Mouse (Mus musculus): Measurements from ENCODE around the gene Rmnd5b. TPM values are rescaled to one million over a fixed set of nuclear protein-coding genes. Genes with fewer than 3 reads are reported as not detected.
"Not testable (repeated sequence)": the region's sequence is repeated elsewhere in the genome, so short reads cannot be mapped to it uniquely, and the experiment has no call there.

Gene Rmnd5b
- polyA plus RNA-seq, 1 experiment from 2014 or later = 45.6 TPM

GRCm38 (mm10) chr11:51646751-51647667 is 11.3 kb upstream of the Rmnd5b start:
- 77% methylated on average over 15 of the region's 15 CpGs for WGBS
- H3K27ac ChIP-seq = peak overlapping the region; percentile 78
- H3K4me1 ChIP-seq (replicated peaks) = peaks cover 70% of the 10 kb centered on the region
- peaks cover 39% of the 10 kb centered on the region for H3K36me3 ChIP-seq
- 0 out of 2 replicates have a peak, but pooled peaks cover 2% of the 10 kb centered on the region for H3K9me3 ChIP-seq
- no peak overlapping the region for H3K4me3 ChIP-seq
- DNase-seq (ENCODE audit: low spot score) = no peak
- peaks cover 36% of the 10 kb centered on the region for H3K27me3 ChIP-seq (ENCODE audit: insufficient read depth, poor library complexity, severe bottlenecking)

GRCm38 (mm10) chr11:51646245-51646644 is 10.5 kb upstream of the Rmnd5b start:
- H3K36me3 ChIP-seq = peaks cover 39% of the 10 kb centered on the region
- H3K4me3 ChIP-seq = no peak overlapping the region
- H3K4me1 ChIP-seq (replicated peaks) = peaks cover 69% of the 10 kb centered on the region
- 87% methylated on average over 7 of the region's 7 CpGs for WGBS
- DNase-seq (ENCODE audit: low spot score) = no peak
- peaks cover 29% of the 10 kb centered on the region for H3K27me3 ChIP-seq (ENCODE audit: insufficient read depth, poor library complexity, severe bottlenecking)
- peak overlapping the region; percentile 78 for H3K27ac ChIP-seq
- no peaks in the 10 kb centered on the region for H3K9me3 ChIP-seq

- no peak for DNase-seq (ENCODE audit: low spot score)
- Histone ChIP-seq H3K27ac (0 out of 2 replicates have a peak overlapping the region, but pooled peaks have one; percentile 31), H3K4me3 (no peak overlapping the region), H3K36me3 (peaks cover 39% of the 10 kb centered on the region), H3K27me3 (ENCODE audit: insufficient read depth, poor library complexity, severe bottlenecking) (peaks cover 19% of the 10 kb centered on the region), H3K4me1 (replicated peaks) (peaks cover 59% of the 10 kb centered on the region), H3K9me3 (no peaks in the 10 kb centered on the region)
- WGBS = 89% methylated on average over 13 of the region's 13 CpGs
These were observed 9.6 kb upstream of the Rmnd5b start for GRCm38 (mm10) chr11:51645293-51645692.

GRCm38 (mm10) chr11:51644217-51644616 is 8.5 kb upstream of the Rmnd5b start:
- Histone ChIP-seq H3K9me3 (no peaks in the 10 kb centered on the region), H3K27me3 (ENCODE audit: insufficient read depth, poor library complexity, severe bottlenecking) (peaks cover 10% of the 10 kb centered on the region), H3K36me3 (peaks cover 39% of the 10 kb centered on the region), H3K27ac (no peak overlapping the region), H3K4me1 (replicated peaks) (peaks cover 49% of the 10 kb centered on the region), H3K4me3 (no peak overlapping the region)
- DNase-seq (ENCODE audit: low spot score) = no peak
- 65% methylated on average over 16 of the region's 16 CpGs for WGBS

GRCm38 (mm10) chr11:51643761-51644160 is 8.1 kb upstream of the Rmnd5b start:
- H3K36me3 ChIP-seq = peaks cover 39% of the 10 kb centered on the region
- H3K27me3 ChIP-seq (ENCODE audit: insufficient read depth, poor library complexity, severe bottlenecking) = peaks cover 10% of the 10 kb centered on the region
- H3K4me1 ChIP-seq (replicated peaks) = peaks cover 44% of the 10 kb centered on the region
- WGBS = 44% methylated on average over 15 of the region's 15 CpGs
- H3K9me3 ChIP-seq = no peaks in the 10 kb centered on the region
- no peak for DNase-seq (ENCODE audit: low spot score)
- H3K27ac ChIP-seq = no peak overlapping the region
- no peak overlapping the region for H3K4me3 ChIP-seq

GRCm38 (mm10) chr11:51643202-51643601 is 7.5 kb upstream of the Rmnd5b start:
- Histone ChIP-seq H3K27me3 (ENCODE audit: insufficient read depth, poor library complexity, severe bottlenecking) (peaks cover 10% of the 10 kb centered on the region), H3K4me1 (replicated peaks) (peaks cover 40% of the 10 kb centered on the region), H3K9me3 (no peaks in the 10 kb centered on the region), H3K27ac (no peak overlapping the region), H3K4me3 (no peak overlapping the region), H3K36me3 (peaks cover 39% of the 10 kb centered on the region)
- DNase-seq (ENCODE audit: low spot score) = no peak
- WGBS = 76% methylated on average over 9 of the region's 9 CpGs

- Histone ChIP-seq H3K27me3 (ENCODE audit: insufficient read depth, poor library complexity, severe bottlenecking) (peaks cover 10% of the 10 kb centered on the region), H3K4me1 (replicated peaks) (peaks cover 34% of the 10 kb centered on the region), H3K27ac (no peak overlapping the region), H3K4me3 (no peak overlapping the region), H3K9me3 (no peaks in the 10 kb centered on the region), H3K36me3 (peaks cover 35% of the 10 kb centered on the region)
- WGBS = 85% methylated on average over 7 of the region's 7 CpGs
- DNase-seq (ENCODE audit: low spot score) = no peak
These were observed 5.1 kb upstream of the Rmnd5b start for GRCm38 (mm10) chr11:51640748-51641147.

- 70% methylated on average over 5 of the region's 5 CpGs for WGBS
- Histone ChIP-seq H3K27ac (peak overlapping the region; percentile 42; the same call in 1 of the 2 replicates), H3K4me1 (replicated peaks) (peaks cover 38% of the 10 kb centered on the region), H3K9me3 (no peaks in the 10 kb centered on the region), H3K27me3 (ENCODE audit: insufficient read depth, poor library complexity, severe bottlenecking) (no peaks in the 10 kb centered on the region), H3K36me3 (peaks cover 12% of the 10 kb centered on the region), H3K4me3 (no peak overlapping the region)
- no peak for DNase-seq (ENCODE audit: low spot score)
These were observed 2.8 kb upstream of the Rmnd5b start for GRCm38 (mm10) chr11:51638497-51638896.

- DNase-seq (ENCODE audit: low spot score) = peak; percentile 74
- H3K36me3 ChIP-seq = peaks cover 7% of the 10 kb centered on the region
- no peaks in the 10 kb centered on the region for H3K27me3 ChIP-seq (ENCODE audit: insufficient read depth, poor library complexity, severe bottlenecking)
- H3K9me3 ChIP-seq = no peaks in the 10 kb centered on the region
- peak overlapping the region; percentile 42; the same call in 1 of the 2 replicates for H3K27ac ChIP-seq
- H3K4me1 ChIP-seq (replicated peaks) = peaks cover 34% of the 10 kb centered on the region
- WGBS = 3% methylated on average over 17 of the region's 17 CpGs
- peak overlapping the region; percentile 18 for H3K4me3 ChIP-seq
These were observed 2.3 kb upstream of the Rmnd5b start for GRCm38 (mm10) chr11:51637971-51638414.

GRCm38 (mm10) chr11:51636323-51636684 is 608 bp upstream of the Rmnd5b start:
- 5% methylated on average over 6 of the region's 6 CpGs for WGBS
- Histone ChIP-seq H3K9me3 (no peaks in the 10 kb centered on the region), H3K27me3 (ENCODE audit: insufficient read depth, poor library complexity, severe bottlenecking) (no peaks in the 10 kb centered on the region), H3K4me1 (replicated peaks) (peaks cover 34% of the 10 kb centered on the region), H3K27ac (peak overlapping the region; percentile 89), H3K4me3 (peak overlapping the region; percentile 89), H3K36me3 (0 out of 2 replicates have a peak, but pooled peaks cover 5% of the 10 kb centered on the region)
- peak; percentile 66 for DNase-seq (ENCODE audit: low spot score)

GRCm38 (mm10) chr11:51635127-51635524 is 570 bp downstream of the Rmnd5b start:
- 26% methylated on average over 6 of the region's 6 CpGs for WGBS
- Histone ChIP-seq H3K27me3 (ENCODE audit: insufficient read depth, poor library complexity, severe bottlenecking) (no peaks in the 10 kb centered on the region), H3K9me3 (no peaks in the 10 kb centered on the region), H3K27ac (peak overlapping the region; percentile 89), H3K36me3 (0 out of 2 replicates have a peak, but pooled peaks cover 8% of the 10 kb centered on the region), H3K4me1 (replicated peaks) (peaks cover 34% of the 10 kb centered on the region), H3K4me3 (peak overlapping the region; percentile 89)
- no peak for DNase-seq (ENCODE audit: low spot score)

- DNase-seq (ENCODE audit: low spot score) = no peak
- no peaks in the 10 kb centered on the region for H3K9me3 ChIP-seq
- H3K27ac ChIP-seq = no peak overlapping the region
- peaks cover 20% of the 10 kb centered on the region for H3K36me3 ChIP-seq
- H3K27me3 ChIP-seq (ENCODE audit: insufficient read depth, poor library complexity, severe bottlenecking) = no peaks in the 10 kb centered on the region
- peaks cover 34% of the 10 kb centered on the region for H3K4me1 ChIP-seq (replicated peaks)
- 91% methylated on average over 3 of the region's 3 CpGs for WGBS
- H3K4me3 ChIP-seq = no peak overlapping the region
These were observed 2.0 kb downstream of the Rmnd5b start for GRCm38 (mm10) chr11:51633721-51634120.

GRCm38 (mm10) chr11:51633200-51633599 is 2.5 kb downstream of the Rmnd5b start:
- not testable (repeated sequence) for H3K4me3 ChIP-seq; H3K27ac ChIP-seq; H3K9me3 ChIP-seq; DNase-seq (ENCODE audit: low spot score); H3K27me3 ChIP-seq (ENCODE audit: insufficient read depth, poor library complexity, severe bottlenecking)
- H3K36me3 ChIP-seq = peaks cover 26% of the 10 kb centered on the region
- H3K4me1 ChIP-seq (replicated peaks) = peaks cover 33% of the 10 kb centered on the region
- WGBS = 92% methylated on average over 7 of the region's 7 CpGs

Data from hindbrain, embryonic 10.5 days (tissue).